Mouse (Mus musculus): ENCODE results near the gene Itga2. TPM values are rescaled to one million over a fixed set of nuclear protein-coding genes. Genes with fewer than 3 reads are reported as not detected.

The Itga2 gene
- total and polyA plus RNA-seq, 3 experiments: 0.21 to 1.3 (median 1.3) TPM

- WGBS: 84% methylated on average over 2 of the region's 2 CpGs
- no peaks in the 10 kb centered on the region for H3K36me3 ChIP-seq (ENCODE audit: control insufficient read depth, insufficient read depth, low read length)
- H3K79me2 ChIP-seq (replicated peaks; ENCODE audit: control insufficient read depth, insufficient read depth, low read length): no peaks in the 10 kb centered on the region
- no peak overlapping the region for H3K4me3 ChIP-seq
- TF ChIP-seq EP300 (IDR thresholded peaks at IDR 0.05; ENCODE audit: insufficient read depth, low read depth, low read length) (no peak), POLR2A (IDR thresholded peaks at IDR 0.05; ENCODE audit: insufficient read depth, low read depth, low read length) (no peak), CTCF (IDR thresholded peaks at IDR 0.05) (no peak)
- H3K4me1 ChIP-seq (ENCODE audit: control insufficient read depth, insufficient read depth, low read length): no peaks in the 10 kb centered on the region
- no peak overlapping the region for H3K27ac ChIP-seq
- intact Hi-C loops (cut with DNase I): no loop called here
- no peak overlapping the region for H3K9ac ChIP-seq (ENCODE audit: low read depth, low read length)
- no peaks in the 10 kb centered on the region for H3K27me3 ChIP-seq (ENCODE audit: control insufficient read depth, insufficient read depth, low read length)
- no peak for DNase-seq
These were observed 55.8 kb downstream of the Itga2 start for GRCm38 (mm10) chr13:114876005-114876520.

- Histone ChIP-seq H3K4me1 (ENCODE audit: control insufficient read depth, insufficient read depth, low read length) (no peaks in the 10 kb centered on the region), H3K4me3 (no peak overlapping the region), H3K36me3 (ENCODE audit: control insufficient read depth, insufficient read depth, low read length) (no peaks in the 10 kb centered on the region), H3K79me2 (replicated peaks; ENCODE audit: control insufficient read depth, insufficient read depth, low read length) (no peaks in the 10 kb centered on the region), H3K9ac (ENCODE audit: low read depth, low read length) (no peak overlapping the region), H3K27ac (no peak overlapping the region), H3K27me3 (ENCODE audit: control insufficient read depth, insufficient read depth, low read length) (no peaks in the 10 kb centered on the region)
- TF ChIP-seq POLR2A (IDR thresholded peaks at IDR 0.05; ENCODE audit: insufficient read depth, low read depth, low read length) (no peak), EP300 (IDR thresholded peaks at IDR 0.05; ENCODE audit: insufficient read depth, low read depth, low read length) (no peak), CTCF (IDR thresholded peaks at IDR 0.05) (no peak)
- intact Hi-C loops (cut with DNase I): no loop called here
- 92% methylated on average over 6 of the region's 6 CpGs for WGBS
- no peak for DNase-seq
These were observed 57.2 kb downstream of the Itga2 start for GRCm38 (mm10) chr13:114874738-114875137.

GRCm38 (mm10) chr13:114857525-114857924 is 74.4 kb downstream of the Itga2 start:
- Histone ChIP-seq H3K27me3 (ENCODE audit: control insufficient read depth, insufficient read depth, low read length) (no peaks in the 10 kb centered on the region), H3K9ac (ENCODE audit: low read depth, low read length) (no peak overlapping the region), H3K79me2 (replicated peaks; ENCODE audit: control insufficient read depth, insufficient read depth, low read length) (no peaks in the 10 kb centered on the region; the same call in 1 of the 2 replicates), H3K27ac (no peak overlapping the region), H3K4me1 (ENCODE audit: control insufficient read depth, insufficient read depth, low read length) (no peaks in the 10 kb centered on the region), H3K4me3 (no peak overlapping the region), H3K36me3 (ENCODE audit: control insufficient read depth, insufficient read depth, low read length) (no peaks in the 10 kb centered on the region)
- DNase-seq: no peak
- TF ChIP-seq EP300 (IDR thresholded peaks at IDR 0.05; ENCODE audit: insufficient read depth, low read depth, low read length): no peak
- TF ChIP-seq CTCF (IDR thresholded peaks at IDR 0.05): no peak
- TF ChIP-seq POLR2A (IDR thresholded peaks at IDR 0.05; ENCODE audit: insufficient read depth, low read depth, low read length): no peak
- intact Hi-C loops (cut with DNase I): no loop called here
- WGBS: 91% methylated on average over 4 of the region's 4 CpGs

- no peaks in the 10 kb centered on the region for H3K27me3 ChIP-seq (ENCODE audit: control insufficient read depth, insufficient read depth, low read length)
- no peak for DNase-seq
These were observed 75.7 kb downstream of the Itga2 start for GRCm38 (mm10) chr13:114856269-114856627.

GRCm38 (mm10) chr13:114855573-114856268 is 76.2 kb downstream of the Itga2 start:
- Histone ChIP-seq H3K4me1 (ENCODE audit: control insufficient read depth, insufficient read depth, low read length) (no peaks in the 10 kb centered on the region), H3K79me2 (replicated peaks; ENCODE audit: control insufficient read depth, insufficient read depth, low read length) (no peaks in the 10 kb centered on the region; the same call in 1 of the 2 replicates), H3K9ac (ENCODE audit: low read depth, low read length) (no peak overlapping the region), H3K27me3 (ENCODE audit: control insufficient read depth, insufficient read depth, low read length) (no peaks in the 10 kb centered on the region), H3K36me3 (ENCODE audit: control insufficient read depth, insufficient read depth, low read length) (no peaks in the 10 kb centered on the region), H3K4me3 (no peak overlapping the region), H3K27ac (no peak overlapping the region)
- WGBS: 34% methylated on average over 15 of the region's 15 CpGs
- peak; percentile 37 to 38 for DNase-seq
- TF ChIP-seq POLR2A (IDR thresholded peaks at IDR 0.05; ENCODE audit: insufficient read depth, low read depth, low read length) (no peak), EP300 (IDR thresholded peaks at IDR 0.05; ENCODE audit: insufficient read depth, low read depth, low read length) (no peak), CTCF (IDR thresholded peaks at IDR 0.05) (no peak)
- intact Hi-C loops (cut with DNase I): no loop called here

More at GRCm38 (mm10) chr13:114856269-114856627, 75.7 kb downstream of the Itga2 start:
- H3K36me3 ChIP-seq (ENCODE audit: control insufficient read depth, insufficient read depth, low read length): no peaks in the 10 kb centered on the region
- no peaks in the 10 kb centered on the region; the same call in 1 of the 2 replicates for H3K79me2 ChIP-seq (replicated peaks; ENCODE audit: control insufficient read depth, insufficient read depth, low read length)
- H3K9ac ChIP-seq (ENCODE audit: low read depth, low read length): no peak overlapping the region
- no peak overlapping the region for H3K27ac ChIP-seq
- no peak overlapping the region for H3K4me3 ChIP-seq
- intact Hi-C loops (cut with DNase I): no loop called here
- WGBS: 47% methylated on average over 7 of the region's 7 CpGs
- no peak for TF ChIP-seq EP300 (IDR thresholded peaks at IDR 0.05; ENCODE audit: insufficient read depth, low read depth, low read length)
- TF ChIP-seq POLR2A (IDR thresholded peaks at IDR 0.05; ENCODE audit: insufficient read depth, low read depth, low read length): no peak
- no peak for TF ChIP-seq CTCF (IDR thresholded peaks at IDR 0.05)
- no peaks in the 10 kb centered on the region for H3K4me1 ChIP-seq (ENCODE audit: control insufficient read depth, insufficient read depth, low read length)

GRCm38 (mm10) chr13:114854428-114854827 is 77.5 kb downstream of the Itga2 start:
- TF ChIP-seq POLR2A (IDR thresholded peaks at IDR 0.05; ENCODE audit: insufficient read depth, low read depth, low read length): no peak
- no peak for TF ChIP-seq CTCF (IDR thresholded peaks at IDR 0.05)
- TF ChIP-seq EP300 (IDR thresholded peaks at IDR 0.05; ENCODE audit: insufficient read depth, low read depth, low read length): no peak
- intact Hi-C loops (cut with DNase I): no loop called here
- H3K79me2 ChIP-seq (replicated peaks; ENCODE audit: control insufficient read depth, insufficient read depth, low read length): no peaks in the 10 kb centered on the region; the same call in 1 of the 2 replicates
- no peaks in the 10 kb centered on the region for H3K4me1 ChIP-seq (ENCODE audit: control insufficient read depth, insufficient read depth, low read length)
- H3K4me3 ChIP-seq: no peak overlapping the region
- H3K36me3 ChIP-seq (ENCODE audit: control insufficient read depth, insufficient read depth, low read length): no peaks in the 10 kb centered on the region
- no peak overlapping the region for H3K9ac ChIP-seq (ENCODE audit: low read depth, low read length)
- H3K27ac ChIP-seq: no peak overlapping the region
- 94% methylated on average over 3 of the region's 3 CpGs for WGBS
- no peaks in the 10 kb centered on the region for H3K27me3 ChIP-seq (ENCODE audit: control insufficient read depth, insufficient read depth, low read length)
- DNase-seq: no peak
